Mouse (Mus musculus): Measurements from ENCODE around the gene Gm49378. TPM values are rescaled to one million over a fixed set of nuclear protein-coding genes. Genes with fewer than 3 reads are reported as not detected.
A peak's percentile ranks its signal among the peaks of the same experiment; 100 is the strongest.

Gene Gm49378
- polyA plus RNA-seq, 1 experiment from 2014 or later, result 1.8 TPM

DNA sequence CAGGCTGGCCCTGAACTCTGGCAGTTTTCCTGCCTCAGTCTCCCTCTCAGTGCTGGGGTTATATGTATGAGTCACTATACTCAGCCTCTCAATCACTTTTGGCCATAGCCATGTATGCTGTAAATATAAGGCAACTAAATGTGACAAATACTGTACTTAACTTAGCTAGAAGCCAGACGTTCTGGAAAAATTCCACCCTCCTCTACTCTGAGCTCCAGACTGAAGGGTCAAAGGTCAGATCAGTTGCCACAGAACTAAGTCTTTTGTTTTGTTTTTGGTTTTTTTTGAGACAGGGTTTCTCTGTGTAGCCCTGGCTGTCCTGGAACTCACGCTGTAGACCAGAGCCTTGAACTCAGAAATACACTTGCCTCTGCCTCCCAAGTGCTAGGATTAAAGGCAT lies 21.8 kb downstream of the Gm49378 start:
- H3K4me1 ChIP-seq (replicated peaks; ENCODE audit: control insufficient read depth, insufficient read depth, low read length), result no peaks in the 10 kb centered on the region; the same call in 1 of the 2 replicates
- WGBS, result 48% methylated on average over 2 of the region's 2 CpGs
- H3K36me3 ChIP-seq (ENCODE audit: control insufficient read depth, insufficient read depth, low read length), result no peaks in the 10 kb centered on the region
- no peak for ATAC-seq (ENCODE audit: low read depth)
- H3K4me2 ChIP-seq (ENCODE audit: low read depth, low read length), result no peak overlapping the region
- no peak overlapping the region for H3K27ac ChIP-seq (ENCODE audit: low read length)
- H3K9me3 ChIP-seq (ENCODE audit: control insufficient read depth, low read length), result no peaks in the 10 kb centered on the region
- no peaks in the 10 kb centered on the region for H3K27me3 ChIP-seq (ENCODE audit: control insufficient read depth, insufficient read depth, low read depth, low read length)
- H3K9ac ChIP-seq (ENCODE audit: low read length), result no peak overlapping the region
- no peak overlapping the region for H3K4me3 ChIP-seq (ENCODE audit: low read length)

DNA sequence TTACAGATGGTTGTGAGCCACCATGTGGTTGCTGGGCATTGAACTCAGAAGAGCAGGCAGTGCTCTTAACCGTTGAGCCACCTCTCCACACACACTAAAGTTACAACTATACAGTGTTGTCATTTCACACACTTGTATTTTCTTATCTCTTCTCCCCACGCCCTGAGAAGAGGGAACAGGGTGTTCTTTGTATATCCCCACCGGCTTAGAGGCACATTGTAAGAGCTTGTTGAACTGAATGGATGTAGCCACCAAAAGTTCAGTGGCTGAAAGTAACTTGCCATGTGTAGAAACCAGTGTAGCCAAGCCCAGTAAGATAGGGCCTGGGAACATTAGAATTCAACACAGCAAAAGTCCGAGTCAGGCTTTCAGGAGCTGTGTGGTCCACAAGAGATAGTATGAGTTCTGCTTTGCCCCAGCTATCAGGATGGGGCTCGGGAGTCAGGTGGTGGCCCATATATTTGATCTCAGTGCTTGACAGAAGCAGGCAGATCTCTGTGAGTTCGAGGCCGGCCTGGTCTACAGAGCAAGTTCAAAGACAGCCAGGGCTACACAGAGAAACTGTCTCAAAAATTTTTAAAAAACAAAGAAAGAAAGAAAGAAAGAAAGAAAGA lies 23.0 kb downstream of the Gm49378 start:
- no peaks in the 10 kb centered on the region for H3K36me3 ChIP-seq (ENCODE audit: control insufficient read depth, insufficient read depth, low read length)
- no peaks in the 10 kb centered on the region for H3K9me3 ChIP-seq (ENCODE audit: control insufficient read depth, low read length)
- H3K27me3 ChIP-seq (ENCODE audit: control insufficient read depth, insufficient read depth, low read depth, low read length), result no peaks in the 10 kb centered on the region
- no peak for ATAC-seq (ENCODE audit: low read depth)
- H3K27ac ChIP-seq (ENCODE audit: low read length), result no peak overlapping the region
- H3K9ac ChIP-seq (ENCODE audit: low read length), result no peak overlapping the region
- 64% methylated on average over 7 of the region's 7 CpGs for WGBS
- no peak overlapping the region for H3K4me3 ChIP-seq (ENCODE audit: low read length)
- H3K4me2 ChIP-seq (ENCODE audit: low read depth, low read length), result no peak overlapping the region
- no peaks in the 10 kb centered on the region; the same call in 1 of the 2 replicates for H3K4me1 ChIP-seq (replicated peaks; ENCODE audit: control insufficient read depth, insufficient read depth, low read length)

DNA sequence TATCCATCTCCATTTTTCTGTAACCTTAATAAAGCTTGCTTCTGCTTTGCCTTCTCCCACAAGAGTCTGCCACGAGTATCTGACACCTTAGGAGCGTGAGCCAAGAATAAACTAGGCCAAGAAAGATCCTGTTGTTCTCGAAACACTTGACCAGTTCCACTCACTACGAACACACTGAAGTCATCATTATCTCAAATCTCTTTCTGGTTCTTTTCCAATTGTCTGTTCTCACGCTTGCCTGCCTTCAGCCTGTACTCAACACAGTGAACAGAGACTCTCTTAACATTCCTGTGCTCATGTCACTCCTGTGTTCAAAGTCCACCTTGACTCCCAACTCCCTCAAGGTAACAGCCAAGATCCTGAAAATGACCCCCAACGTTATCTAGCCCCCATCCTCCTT lies 24.3 kb downstream of the Gm49378 start:
- Histone ChIP-seq H3K4me1 (replicated peaks; ENCODE audit: control insufficient read depth, insufficient read depth, low read length) (no peaks in the 10 kb centered on the region), H3K27ac (ENCODE audit: low read length) (no peak overlapping the region), H3K9ac (ENCODE audit: low read length) (no peak overlapping the region), H3K36me3 (ENCODE audit: control insufficient read depth, insufficient read depth, low read length) (0 out of 2 replicates have a peak, but pooled peaks cover 2% of the 10 kb centered on the region), H3K4me3 (ENCODE audit: low read length) (no peak overlapping the region), H3K27me3 (ENCODE audit: control insufficient read depth, insufficient read depth, low read depth, low read length) (no peaks in the 10 kb centered on the region), H3K4me2 (ENCODE audit: low read depth, low read length) (no peak overlapping the region), H3K9me3 (ENCODE audit: control insufficient read depth, low read length) (no peaks in the 10 kb centered on the region)
- no peak for ATAC-seq (ENCODE audit: low read depth)
- 44% methylated on average over 6 of the region's 6 CpGs for WGBS

DNA sequence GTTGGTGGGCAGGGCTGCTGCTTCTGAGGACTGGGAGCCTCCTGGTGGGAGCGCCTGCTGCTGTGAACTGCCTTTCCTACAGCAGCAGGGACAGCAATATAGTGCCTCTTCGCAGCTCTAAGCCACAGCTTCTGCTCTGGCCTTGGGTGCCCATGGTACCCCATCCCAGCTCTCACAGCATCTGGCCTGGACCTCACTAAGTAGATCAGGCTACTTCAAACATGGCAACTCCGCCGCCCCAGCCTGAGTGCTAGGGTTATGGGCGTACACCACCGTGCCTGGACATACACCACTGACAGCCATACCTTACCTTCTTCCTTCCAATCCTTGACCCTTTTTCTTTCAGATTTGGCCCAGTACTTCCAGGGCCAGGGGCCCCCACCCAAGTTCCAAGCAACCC lies 29.4 kb downstream of the Gm49378 start:
- no peak for ATAC-seq (ENCODE audit: low read depth)
- H3K36me3 ChIP-seq (ENCODE audit: control insufficient read depth, insufficient read depth, low read length), result peaks cover 12% of the 10 kb centered on the region
- H3K27ac ChIP-seq (ENCODE audit: low read length), result no peak overlapping the region
- peaks cover 4% of the 10 kb centered on the region for H3K4me1 ChIP-seq (replicated peaks; ENCODE audit: control insufficient read depth, insufficient read depth, low read length)
- no peaks in the 10 kb centered on the region for H3K9me3 ChIP-seq (ENCODE audit: control insufficient read depth, low read length)
- H3K9ac ChIP-seq (ENCODE audit: low read length), result no peak overlapping the region
- no peaks in the 10 kb centered on the region for H3K27me3 ChIP-seq (ENCODE audit: control insufficient read depth, insufficient read depth, low read depth, low read length)
- WGBS, result 97% methylated on average over 6 of the region's 6 CpGs
- H3K4me3 ChIP-seq (ENCODE audit: low read length), result no peak overlapping the region
- H3K4me2 ChIP-seq (ENCODE audit: low read depth, low read length), result no peak overlapping the region

DNA sequence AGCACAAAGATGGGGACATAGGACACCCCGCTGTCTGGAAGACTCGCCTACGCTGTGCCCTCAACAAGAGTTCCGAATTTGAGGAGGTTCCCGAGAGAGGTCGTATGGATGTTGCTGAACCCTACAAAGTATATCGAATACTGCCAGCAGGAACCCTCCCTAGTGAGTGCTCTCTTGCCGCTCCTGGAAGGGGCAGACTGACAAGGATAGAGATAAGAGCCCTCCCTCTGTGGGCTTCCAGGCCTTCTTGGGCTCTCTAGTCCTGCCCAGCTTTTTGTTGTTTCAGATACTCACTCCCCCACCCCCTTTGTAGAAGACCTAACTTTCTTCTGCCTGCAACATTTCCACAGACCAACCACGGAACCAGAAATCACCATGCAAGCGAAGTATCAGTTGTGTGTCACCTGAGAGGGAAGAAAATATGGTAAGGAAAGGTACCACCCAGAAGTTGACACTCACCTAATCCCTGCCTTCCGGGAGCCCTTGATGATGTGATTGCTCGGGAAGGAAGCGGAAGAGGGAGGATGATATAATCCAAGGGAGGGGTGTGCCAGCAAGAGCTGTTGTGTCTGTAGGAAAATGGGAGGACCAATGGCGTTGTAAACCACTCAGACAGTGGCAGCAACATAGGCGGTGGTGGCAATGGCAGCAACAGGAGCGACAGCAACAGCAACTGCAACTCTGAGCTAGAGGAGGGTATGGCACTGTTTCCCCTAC lies 31.8 kb downstream of the Gm49378 start:
- Histone ChIP-seq H3K4me1 (replicated peaks; ENCODE audit: control insufficient read depth, insufficient read depth, low read length) (peaks cover 4% of the 10 kb centered on the region), H3K36me3 (ENCODE audit: control insufficient read depth, insufficient read depth, low read length) (peaks cover 30% of the 10 kb centered on the region), H3K27ac (ENCODE audit: low read length) (no peak overlapping the region), H3K9me3 (ENCODE audit: control insufficient read depth, low read length) (no peaks in the 10 kb centered on the region), H3K9ac (ENCODE audit: low read length) (no peak overlapping the region), H3K27me3 (ENCODE audit: control insufficient read depth, insufficient read depth, low read depth, low read length) (no peaks in the 10 kb centered on the region), H3K4me2 (ENCODE audit: low read depth, low read length) (no peak overlapping the region), H3K4me3 (ENCODE audit: low read length) (no peak overlapping the region)
- ATAC-seq (ENCODE audit: low read depth), result no peak
- 90% methylated on average over 16 of the region's 16 CpGs for WGBS

DNA sequence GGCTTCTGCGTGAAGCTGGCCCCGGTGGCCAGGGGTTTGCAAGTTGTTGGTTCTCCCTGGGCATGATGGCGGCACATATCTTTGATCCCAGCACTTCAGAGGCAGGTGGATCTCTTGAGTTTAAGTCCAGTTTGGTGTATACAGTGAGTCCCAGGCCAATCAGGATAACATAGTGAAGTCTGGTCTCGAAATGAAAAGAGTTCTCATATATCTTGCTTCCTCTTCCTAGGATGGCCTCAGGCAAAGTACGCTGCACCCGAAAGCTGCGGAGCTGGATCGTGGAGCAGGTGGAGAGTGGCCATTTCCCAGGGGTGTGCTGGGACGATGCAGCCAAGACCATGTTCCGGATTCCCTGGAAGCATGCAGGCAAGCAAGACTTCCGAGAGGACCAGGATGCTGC lies 32.9 kb downstream of the Gm49378 start:
- H3K36me3 ChIP-seq (ENCODE audit: control insufficient read depth, insufficient read depth, low read length), result peaks cover 31% of the 10 kb centered on the region
- peak overlapping the region; percentile 53 for H3K4me2 ChIP-seq (ENCODE audit: low read depth, low read length)
- peak overlapping the region; percentile 41 for H3K4me3 ChIP-seq (ENCODE audit: low read length)
- no peaks in the 10 kb centered on the region for H3K27me3 ChIP-seq (ENCODE audit: control insufficient read depth, insufficient read depth, low read depth, low read length)
- H3K27ac ChIP-seq (ENCODE audit: low read length), result no peak overlapping the region
- H3K9me3 ChIP-seq (ENCODE audit: control insufficient read depth, low read length), result no peaks in the 10 kb centered on the region
- ATAC-seq (ENCODE audit: low read depth), result no peak
- H3K9ac ChIP-seq (ENCODE audit: low read length), result no peak overlapping the region
- WGBS, result 92% methylated on average over 11 of the region's 11 CpGs
- H3K4me1 ChIP-seq (replicated peaks; ENCODE audit: control insufficient read depth, insufficient read depth, low read length), result peaks cover 4% of the 10 kb centered on the region

DNA sequence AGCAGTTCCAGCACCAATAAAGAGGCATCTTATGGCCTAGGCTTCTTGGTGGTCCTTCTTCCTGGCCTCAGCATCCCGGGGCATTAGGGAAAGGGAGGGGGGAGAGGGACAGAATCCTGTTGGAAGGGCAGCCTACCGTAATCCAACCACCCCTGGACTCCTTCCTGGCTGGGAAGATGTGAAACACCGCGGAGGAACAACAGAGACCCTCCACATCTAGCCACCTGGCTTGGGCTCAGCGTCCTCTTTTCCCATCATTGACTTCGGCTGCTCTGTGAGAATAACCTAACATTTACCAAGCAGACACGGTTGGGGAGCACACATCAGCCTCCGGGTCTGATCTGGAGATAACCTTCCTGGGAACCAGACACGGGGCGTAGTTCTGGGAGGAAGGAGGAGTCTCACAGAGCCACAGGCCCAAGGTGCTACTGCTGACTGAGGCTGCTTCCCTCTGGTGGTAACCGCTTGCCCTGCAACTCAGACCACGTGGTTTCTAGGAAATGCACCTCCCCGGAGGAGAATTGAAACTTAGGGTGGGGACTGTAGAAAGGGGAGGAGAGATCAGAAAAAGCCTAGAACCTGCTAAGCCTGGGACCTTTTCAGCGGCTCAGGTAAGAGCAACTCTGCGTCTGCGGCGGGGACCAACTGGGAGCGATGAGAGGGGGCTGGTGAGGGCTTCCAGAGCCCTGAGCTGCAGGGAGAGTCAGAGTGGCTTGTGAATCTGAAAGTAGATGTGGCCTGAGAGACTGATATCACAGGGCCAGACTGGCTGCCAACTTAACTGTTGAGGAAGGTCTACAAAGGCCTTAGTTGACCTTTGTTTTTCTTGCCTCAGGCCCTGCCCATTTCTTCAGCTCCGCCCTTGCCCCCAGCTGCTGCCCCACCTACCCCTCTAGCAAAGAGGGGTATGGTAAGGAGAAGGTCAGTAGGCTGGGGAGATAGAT lies 33.8 kb downstream of the Gm49378 start:
- H3K4me1 ChIP-seq (replicated peaks; ENCODE audit: control insufficient read depth, insufficient read depth, low read length), result peaks cover 4% of the 10 kb centered on the region
- peak; percentile 95 for ATAC-seq (ENCODE audit: low read depth)

DNA sequence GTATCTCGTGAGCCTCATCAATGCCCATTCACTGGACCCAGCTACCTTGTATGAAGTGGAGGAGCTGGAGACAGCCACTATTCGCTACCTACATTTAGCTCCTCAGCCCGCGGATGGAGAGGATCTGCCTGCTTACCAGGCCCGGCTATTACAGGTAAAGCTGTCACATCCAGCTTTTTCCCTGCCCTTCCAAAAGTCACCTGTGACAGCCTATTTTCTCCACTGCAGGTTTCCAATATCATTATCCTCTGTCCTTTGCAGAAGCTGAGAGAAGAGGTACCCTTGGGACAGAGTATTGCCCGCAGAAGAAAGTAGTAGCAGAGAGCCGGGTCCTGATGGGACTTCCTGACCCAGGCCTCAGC lies 34.4 kb downstream of the Gm49378 start, which contains the start of gene Irf9:
Gene Irf9, plus strand, starts transcription at position 301 of the 362 bp plus-strand sequence.
- Histone ChIP-seq H3K36me3 (ENCODE audit: control insufficient read depth, insufficient read depth, low read length) (peaks cover 40% of the 10 kb centered on the region), H3K4me1 (replicated peaks; ENCODE audit: control insufficient read depth, insufficient read depth, low read length) (peaks cover 4% of the 10 kb centered on the region), H3K27me3 (ENCODE audit: control insufficient read depth, insufficient read depth, low read depth, low read length) (no peaks in the 10 kb centered on the region), H3K4me2 (ENCODE audit: low read depth, low read length) (peak within 1 kb of the TSS; percentile 53), H3K9ac (ENCODE audit: low read length) (peak within 1 kb of the TSS; percentile 58), H3K27ac (ENCODE audit: low read length) (peak within 1 kb of the TSS; percentile 77), H3K4me3 (ENCODE audit: low read length) (peak within 1 kb of the TSS; percentile 41), H3K9me3 (ENCODE audit: control insufficient read depth, low read length) (no peaks in the 10 kb centered on the region)
- ATAC-seq (ENCODE audit: low read depth), result no peak
- 86% methylated on average over 7 of the region's 7 CpGs for WGBS

More for the DNA sequence above, 33.8 kb downstream of the Gm49378 start:
- Histone ChIP-seq H3K27ac (ENCODE audit: low read length) (peak overlapping the region; percentile 77), H3K9ac (ENCODE audit: low read length) (peak overlapping the region; percentile 58), H3K27me3 (ENCODE audit: control insufficient read depth, insufficient read depth, low read depth, low read length) (no peaks in the 10 kb centered on the region), H3K9me3 (ENCODE audit: control insufficient read depth, low read length) (no peaks in the 10 kb centered on the region), H3K4me3 (ENCODE audit: low read length) (peak overlapping the region; percentile 41), H3K36me3 (ENCODE audit: control insufficient read depth, insufficient read depth, low read length) (peaks cover 38% of the 10 kb centered on the region), H3K4me2 (ENCODE audit: low read depth, low read length) (peak overlapping the region; percentile 53)
- WGBS, result 15% methylated on average over 19 of the region's 19 CpGs

Measured in lung, embryonic 16.5 days (tissue).